Mouse (Mus musculus): ENCODE results near the gene Aldh1l1. TPM values are rescaled to one million over a fixed set of nuclear protein-coding genes. Genes with fewer than 3 reads are reported as not detected.

The Aldh1l1 gene
- polyA plus RNA-seq, 1 experiment from 2014 or later, result 4.1 TPM

- no peaks in the 10 kb centered on the region for H3K9me3 ChIP-seq (ENCODE audit: control insufficient read depth, low read length)
- H3K27ac ChIP-seq (ENCODE audit: low read depth, low read length), result no peak overlapping the region
- H3K36me3 ChIP-seq (ENCODE audit: control insufficient read depth, insufficient read depth, low read length), result no peaks in the 10 kb centered on the region
- peaks cover 10% of the 10 kb centered on the region for H3K27me3 ChIP-seq (ENCODE audit: control insufficient read depth, insufficient read depth, low read length)
- H3K4me2 ChIP-seq, result no peak overlapping the region
- ATAC-seq (ENCODE audit: low FRiP score) (no peak), DNase-seq (ENCODE audit: low spot score, missing footprints) (peak; percentile 96)
- no peak overlapping the region for H3K9ac ChIP-seq (ENCODE audit: low read length)
- 29% methylated on average over 7 of the region's 7 CpGs for WGBS
- no peak overlapping the region for H3K4me3 ChIP-seq (ENCODE audit: low read depth, low read length)
- peaks cover 8% of the 10 kb centered on the region for H3K4me1 ChIP-seq (ENCODE audit: control insufficient read depth, insufficient read depth, low read length)
Measured at GRCm38 (mm10) chr6:90606538-90606937, 120.3 kb downstream of the Aldh1l1 start.

- ATAC-seq (ENCODE audit: low FRiP score) (no peak), DNase-seq (ENCODE audit: low spot score, missing footprints) (peak; percentile 89)
- no peaks in the 10 kb centered on the region for H3K36me3 ChIP-seq (ENCODE audit: control insufficient read depth, insufficient read depth, low read length)
- no peak overlapping the region for H3K4me2 ChIP-seq
- H3K27me3 ChIP-seq (ENCODE audit: control insufficient read depth, insufficient read depth, low read length), result peaks cover 10% of the 10 kb centered on the region
- H3K4me3 ChIP-seq (ENCODE audit: low read depth, low read length), result no peak overlapping the region
- H3K27ac ChIP-seq (ENCODE audit: low read depth, low read length), result no peak overlapping the region
- 23% methylated on average over 5 of the region's 5 CpGs for WGBS
- peaks cover 8% of the 10 kb centered on the region for H3K4me1 ChIP-seq (ENCODE audit: control insufficient read depth, insufficient read depth, low read length)
- H3K9me3 ChIP-seq (ENCODE audit: control insufficient read depth, low read length), result no peaks in the 10 kb centered on the region
- no peak overlapping the region for H3K9ac ChIP-seq (ENCODE audit: low read length)
Measured at GRCm38 (mm10) chr6:90607196-90607595, 121.0 kb downstream of the Aldh1l1 start.

DNA sequence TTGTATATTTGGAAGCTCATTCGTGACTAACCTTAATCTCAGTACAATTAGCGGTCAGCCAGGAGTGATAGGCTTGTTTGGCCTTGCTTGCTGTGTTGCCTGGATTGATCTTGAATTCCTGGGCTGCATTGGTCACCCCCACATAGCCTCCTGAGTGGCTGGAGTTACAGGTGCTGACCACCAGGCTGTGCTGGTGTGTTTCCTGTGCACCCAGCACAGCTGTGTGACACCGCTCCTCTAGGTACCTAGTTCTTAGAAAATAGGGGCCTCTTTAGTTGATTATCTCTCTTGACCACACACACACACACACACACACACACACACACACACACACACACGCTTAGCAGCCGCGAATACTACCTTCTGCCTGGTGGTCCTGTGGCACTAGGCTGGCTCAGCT lies 122.0 kb downstream of the Aldh1l1 start:
- Histone ChIP-seq H3K4me1 (ENCODE audit: control insufficient read depth, insufficient read depth, low read length) (peaks cover 8% of the 10 kb centered on the region), H3K9me3 (ENCODE audit: control insufficient read depth, low read length) (no peaks in the 10 kb centered on the region), H3K4me3 (ENCODE audit: low read depth, low read length) (no peak overlapping the region), H3K9ac (ENCODE audit: low read length) (no peak overlapping the region), H3K27me3 (ENCODE audit: control insufficient read depth, insufficient read depth, low read length) (peaks cover 10% of the 10 kb centered on the region), H3K36me3 (ENCODE audit: control insufficient read depth, insufficient read depth, low read length) (no peaks in the 10 kb centered on the region), H3K4me2 (no peak overlapping the region), H3K27ac (ENCODE audit: low read depth, low read length) (no peak overlapping the region)
- 59% methylated on average over 6 of the region's 6 CpGs for WGBS
- DNase-seq (ENCODE audit: low spot score, missing footprints), result peak; percentile 77
- ATAC-seq (ENCODE audit: low FRiP score), result no peak

DNA sequence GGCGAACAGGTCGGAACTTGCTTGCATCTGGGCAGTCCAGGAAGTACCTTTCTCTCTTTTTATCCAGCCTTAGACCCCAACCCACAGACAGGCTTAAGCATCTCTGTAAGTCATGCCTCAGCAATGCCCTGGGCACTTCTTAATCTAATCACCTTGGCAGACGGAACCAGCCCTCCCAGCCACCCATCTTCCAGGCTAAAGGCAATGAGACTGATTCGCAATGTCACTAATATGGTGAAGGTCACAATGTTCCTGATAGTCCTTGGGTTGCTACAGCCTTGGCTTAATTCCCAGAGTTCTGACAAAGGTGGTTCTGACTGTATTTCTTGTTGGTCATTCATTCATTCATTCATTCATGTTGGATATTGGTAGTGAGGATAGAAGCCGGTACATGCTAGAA lies 124.0 kb downstream of the Aldh1l1 start:
- Histone ChIP-seq H3K9ac (ENCODE audit: low read length) (no peak overlapping the region), H3K9me3 (ENCODE audit: control insufficient read depth, low read length) (no peaks in the 10 kb centered on the region), H3K4me1 (ENCODE audit: control insufficient read depth, insufficient read depth, low read length) (peaks cover 3% of the 10 kb centered on the region), H3K4me2 (no peak overlapping the region), H3K36me3 (ENCODE audit: control insufficient read depth, insufficient read depth, low read length) (no peaks in the 10 kb centered on the region), H3K27ac (ENCODE audit: low read depth, low read length) (no peak overlapping the region), H3K27me3 (ENCODE audit: control insufficient read depth, insufficient read depth, low read length) (peaks cover 10% of the 10 kb centered on the region), H3K4me3 (ENCODE audit: low read depth, low read length) (no peak overlapping the region)
- DNase-seq (ENCODE audit: low spot score, missing footprints) (no peak), ATAC-seq (ENCODE audit: low FRiP score) (no peak)
- WGBS, result 89% methylated on average over 5 of the region's 5 CpGs

DNA sequence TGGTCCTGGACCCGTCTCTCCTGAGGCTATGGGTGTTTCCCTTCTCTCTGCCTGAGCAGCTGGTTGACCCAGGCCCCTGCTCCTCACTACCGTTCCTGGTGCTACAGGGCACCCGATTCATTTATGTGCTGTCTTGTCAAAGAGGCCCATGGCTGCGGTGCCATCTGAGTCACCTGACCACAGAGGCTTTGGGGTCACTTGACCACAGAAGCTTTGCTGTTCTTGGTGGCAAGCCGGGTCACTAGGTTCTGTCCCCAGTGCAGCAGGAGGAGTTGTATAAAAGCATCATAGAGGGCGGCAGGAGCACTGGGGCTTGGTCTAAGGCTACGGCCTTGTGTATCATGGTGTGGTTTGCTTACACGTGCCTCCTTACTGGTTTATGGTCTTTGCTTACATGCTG lies 127.0 kb downstream of the Aldh1l1 start:
- Histone ChIP-seq H3K36me3 (ENCODE audit: control insufficient read depth, insufficient read depth, low read length) (no peaks in the 10 kb centered on the region), H3K9ac (ENCODE audit: low read length) (no peak overlapping the region), H3K4me2 (no peak overlapping the region), H3K4me3 (ENCODE audit: low read depth, low read length) (no peak overlapping the region), H3K27ac (ENCODE audit: low read depth, low read length) (no peak overlapping the region), H3K9me3 (ENCODE audit: control insufficient read depth, low read length) (no peaks in the 10 kb centered on the region), H3K4me1 (ENCODE audit: control insufficient read depth, insufficient read depth, low read length) (no peaks in the 10 kb centered on the region), H3K27me3 (ENCODE audit: control insufficient read depth, insufficient read depth, low read length) (no peaks in the 10 kb centered on the region)
- 82% methylated on average over 8 of the region's 8 CpGs for WGBS
- DNase-seq (ENCODE audit: low spot score, missing footprints), result no peak
- ATAC-seq (ENCODE audit: low FRiP score), result no peak

DNA sequence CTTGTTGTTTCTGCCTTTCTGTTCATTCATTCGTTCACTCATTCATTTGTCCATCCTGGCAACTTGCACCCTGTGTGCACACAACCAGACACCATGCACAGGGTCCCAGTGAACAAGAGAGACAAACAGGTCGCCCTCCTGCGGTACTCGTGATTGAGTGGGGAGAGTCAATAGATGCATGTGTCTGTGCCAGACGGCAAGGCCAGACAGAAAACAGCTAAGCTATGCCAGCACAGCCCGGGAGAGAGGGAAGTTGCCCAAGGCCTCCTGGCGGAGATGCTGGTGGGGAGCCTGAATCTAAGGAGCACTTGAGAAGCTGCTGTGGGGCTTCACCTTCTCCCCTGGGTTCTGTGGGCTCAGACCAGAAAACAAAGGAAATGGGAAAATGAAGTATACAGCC lies 129.1 kb downstream of the Aldh1l1 start:
- Histone ChIP-seq H3K4me1 (ENCODE audit: control insufficient read depth, insufficient read depth, low read length) (no peaks in the 10 kb centered on the region), H3K27me3 (ENCODE audit: control insufficient read depth, insufficient read depth, low read length) (no peaks in the 10 kb centered on the region), H3K36me3 (ENCODE audit: control insufficient read depth, insufficient read depth, low read length) (no peaks in the 10 kb centered on the region), H3K4me3 (ENCODE audit: low read depth, low read length) (no peak overlapping the region), H3K4me2 (no peak overlapping the region), H3K9ac (ENCODE audit: low read length) (no peak overlapping the region), H3K27ac (ENCODE audit: low read depth, low read length) (no peak overlapping the region), H3K9me3 (ENCODE audit: control insufficient read depth, low read length) (no peaks in the 10 kb centered on the region)
- DNase-seq (ENCODE audit: low spot score, missing footprints), result no peak
- 84% methylated on average over 7 of the region's 7 CpGs for WGBS
- ATAC-seq (ENCODE audit: low FRiP score), result no peak

DNA sequence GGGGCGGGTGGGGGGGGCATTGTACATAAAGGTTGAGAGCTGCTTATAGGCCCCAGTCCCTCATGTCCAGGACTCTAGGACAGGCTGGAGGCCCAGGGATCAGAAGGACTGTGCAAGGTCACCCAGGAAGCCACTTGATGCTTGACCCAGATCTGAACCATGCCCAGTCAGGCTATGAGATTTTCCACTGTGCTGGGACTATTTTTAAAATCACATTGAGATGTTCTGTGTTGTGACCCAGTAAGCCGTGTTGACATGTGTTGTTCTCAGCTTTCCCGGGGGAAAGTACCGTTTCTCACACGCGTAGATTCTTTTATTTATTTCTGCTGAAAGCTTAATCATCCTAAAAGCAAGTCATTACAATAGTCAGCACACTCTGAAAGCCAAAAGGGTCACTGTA lies 129.8 kb downstream of the Aldh1l1 start:
- Histone ChIP-seq H3K4me1 (ENCODE audit: control insufficient read depth, insufficient read depth, low read length) (peaks cover 2% of the 10 kb centered on the region), H3K36me3 (ENCODE audit: control insufficient read depth, insufficient read depth, low read length) (no peaks in the 10 kb centered on the region), H3K9me3 (ENCODE audit: control insufficient read depth, low read length) (no peaks in the 10 kb centered on the region), H3K4me2 (no peak overlapping the region), H3K4me3 (ENCODE audit: low read depth, low read length) (no peak overlapping the region), H3K9ac (ENCODE audit: low read length) (no peak overlapping the region), H3K27me3 (ENCODE audit: control insufficient read depth, insufficient read depth, low read length) (no peaks in the 10 kb centered on the region), H3K27ac (ENCODE audit: low read depth, low read length) (no peak overlapping the region)
- ATAC-seq (ENCODE audit: low FRiP score), result no peak
- no peak for DNase-seq (ENCODE audit: low spot score, missing footprints)
- WGBS, result 80% methylated on average over 6 of the region's 6 CpGs

DNA sequence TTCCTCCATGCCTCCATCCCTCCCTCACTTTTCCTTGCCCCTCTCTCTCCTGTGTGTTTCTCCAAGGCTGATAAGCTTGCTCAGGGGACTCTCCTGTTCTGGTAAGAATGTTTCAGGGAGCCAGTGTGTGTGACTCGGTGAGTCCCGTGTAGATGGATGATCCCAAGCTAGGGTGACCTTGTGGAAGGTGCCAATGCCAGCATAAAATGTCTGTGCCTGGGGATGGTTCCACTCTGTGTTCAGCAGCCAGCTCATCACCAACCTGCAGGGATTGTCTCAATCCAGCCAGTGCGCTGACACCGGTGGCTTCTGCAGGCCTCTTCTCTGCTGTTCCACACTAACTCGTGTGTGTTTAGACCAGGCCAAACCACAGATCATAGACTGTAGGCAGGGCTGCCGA lies 130.3 kb downstream of the Aldh1l1 start:
- Histone ChIP-seq H3K36me3 (ENCODE audit: control insufficient read depth, insufficient read depth, low read length) (no peaks in the 10 kb centered on the region), H3K4me1 (ENCODE audit: control insufficient read depth, insufficient read depth, low read length) (peaks cover 3% of the 10 kb centered on the region), H3K4me3 (ENCODE audit: low read depth, low read length) (no peak overlapping the region), H3K9me3 (ENCODE audit: control insufficient read depth, low read length) (no peaks in the 10 kb centered on the region), H3K27me3 (ENCODE audit: control insufficient read depth, insufficient read depth, low read length) (no peaks in the 10 kb centered on the region), H3K9ac (ENCODE audit: low read length) (no peak overlapping the region), H3K4me2 (no peak overlapping the region), H3K27ac (ENCODE audit: low read depth, low read length) (no peak overlapping the region)
- no peak for ATAC-seq (ENCODE audit: low FRiP score)
- WGBS, result 88% methylated on average over 6 of the region's 6 CpGs
- DNase-seq (ENCODE audit: low spot score, missing footprints), result no peak

GRCm38 (mm10) chr6:90618274-90618673 lies 132.0 kb downstream of the Aldh1l1 start:
- H3K9ac ChIP-seq (ENCODE audit: low read length), result no peak overlapping the region
- H3K27ac ChIP-seq (ENCODE audit: low read depth, low read length), result no peak overlapping the region
- H3K9me3 ChIP-seq (ENCODE audit: control insufficient read depth, low read length), result no peaks in the 10 kb centered on the region
- no peak overlapping the region for H3K4me2 ChIP-seq
- DNase-seq (ENCODE audit: low spot score, missing footprints), result no peak
- no peaks in the 10 kb centered on the region for H3K27me3 ChIP-seq (ENCODE audit: control insufficient read depth, insufficient read depth, low read length)
- 75% methylated on average over 4 of the region's 4 CpGs for WGBS
- H3K4me3 ChIP-seq (ENCODE audit: low read depth, low read length), result no peak overlapping the region
- no peak for ATAC-seq (ENCODE audit: low FRiP score)
- peaks cover 3% of the 10 kb centered on the region for H3K4me1 ChIP-seq (ENCODE audit: control insufficient read depth, insufficient read depth, low read length)
- H3K36me3 ChIP-seq (ENCODE audit: control insufficient read depth, insufficient read depth, low read length), result no peaks in the 10 kb centered on the region

All from midbrain, embryonic 11.5 days (tissue).